15 mouse cellular contexts compared by ENCODE assay signal in genomic region chr14:122729431-122730073, GRCm38 (mm10).
"Had no signal": no experiment of that assay in that cellular context is flagged by ENCODE, and none has a peak within 500 bp of the region (broad histone marks: within the 10 kb centered on the region; RNA-seq: fewer than 3 reads in every experiment).

No protein-coding gene starts in this region.

- H3K9ac ChIP-seq: kidney, embryonic 15.5 days; limb, embryonic 12.5 days; limb, embryonic 15.5 days; liver, embryonic 14.5 days; liver, postnatal 0 days; lung, embryonic 14.5 days had no signal

- ATAC-seq: liver, postnatal 0 days; lung, postnatal 0 days had no signal

- H3K4me1 ChIP-seq: kidney, embryonic 15.5 days; limb, embryonic 15.5 days had no signal

- H3K9me3 ChIP-seq: kidney, embryonic 15.5 days; limb, embryonic 12.5 days; limb, embryonic 15.5 days had no signal

- H3K4me3 ChIP-seq: kidney, embryonic 15.5 days; limb, embryonic 12.5 days; limb, embryonic 15.5 days had no signal

- H3K27me3 ChIP-seq: kidney, embryonic 15.5 days; limb, embryonic 12.5 days; limb, embryonic 15.5 days had no signal

- H3K27ac ChIP-seq: kidney, embryonic 15.5 days; limb, embryonic 12.5 days; limb, embryonic 15.5 days; liver, embryonic 14.5 days; macrophage had no signal

- H3K4me2 ChIP-seq: kidney, embryonic 15.5 days; limb, embryonic 12.5 days; limb, embryonic 15.5 days; liver, embryonic 11.5 days; lung, embryonic 14.5 days had no signal

- DNase-seq: kidney, adult 11 months; kidney, adult 8-10 months; kidney, postnatal 10 days; kidney, postnatal 4 days; liver, postnatal 0 days; lung, embryonic 14.5 days; thymus, adult 18-20 months; thymus, postnatal 36 days had no signal

- H3K36me3 ChIP-seq: kidney, embryonic 15.5 days; limb, embryonic 12.5 days; limb, embryonic 15.5 days had no signal
